Mouse (Mus musculus) ES-E14 (cell line): ENCODE results near the gene Arfip1.

Experiments
- HCFC1 ChIP-seq: IDR thresholded peaks from 2 replicates; pipeline ENCODE4 v1.6.1; 2012; ENCODE audit warnings: low read length, inconsistent platforms, borderline replicate concordance; ENCODE audit not compliant: insufficient read depth
- MAFK ChIP-seq: IDR thresholded peaks from 2 replicates; pipeline ENCODE4 v1.6.1; 2014; ENCODE audit warnings: mild to moderate bottlenecking, low read depth, low read length, inconsistent platforms; ENCODE audit not compliant: insufficient read depth
- ZC3H11A ChIP-seq: IDR thresholded peaks from 2 replicates; pipeline ENCODE4 v1.6.1; 2012; ENCODE audit warnings: low read depth, mild to moderate bottlenecking, inconsistent platforms, low read length, borderline replicate concordance
- ZNF384 ChIP-seq: IDR thresholded peaks from 2 replicates; pipeline ENCODE4 v1.6.1; 2012; ENCODE audit warnings: low read depth, low read length, inconsistent platforms

DNA sequence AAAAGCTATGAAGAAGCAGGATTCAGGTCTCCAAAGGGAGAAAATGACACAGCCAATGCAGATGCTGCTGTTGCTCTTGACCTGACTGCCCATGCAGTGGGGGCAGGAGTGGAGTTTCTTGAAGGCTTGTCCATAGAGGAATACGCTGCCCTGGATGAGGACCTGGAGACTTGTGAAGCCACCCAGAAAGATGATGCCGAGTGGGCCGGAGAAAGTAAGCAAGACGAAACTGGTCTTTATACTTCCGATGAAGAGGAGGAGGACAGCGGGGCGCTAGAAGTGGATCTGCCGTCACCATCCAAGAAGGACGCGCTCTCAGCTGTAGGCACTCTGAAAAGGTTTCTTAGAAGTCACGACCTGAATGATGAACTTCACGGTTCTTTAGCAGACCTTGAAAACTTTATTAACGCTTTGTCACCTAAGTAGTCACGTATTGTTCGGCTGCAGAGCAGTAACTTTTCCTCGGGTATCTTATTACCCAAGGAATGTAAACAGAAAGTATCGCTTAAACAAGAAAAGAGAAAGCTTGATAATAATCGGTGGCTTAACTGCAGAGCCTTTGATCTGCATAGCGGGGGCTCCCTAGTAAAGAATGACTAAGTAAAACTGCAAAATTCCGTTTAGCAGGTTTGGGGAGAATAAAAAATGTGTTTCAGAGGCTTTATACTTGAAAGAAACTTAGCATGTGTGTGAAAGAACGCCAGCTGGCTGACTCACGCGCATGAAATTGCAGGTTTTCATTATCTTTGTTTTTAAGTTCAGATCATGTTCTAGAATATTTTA lies 12.7 kb upstream of the Arfip1 start:
- TF ChIP-seq ZC3H11A: no peak
- TF ChIP-seq HCFC1: no peak
- TF ChIP-seq MAFK: peak; percentile 78
- no peak for TF ChIP-seq ZNF384
